Comparison of ENCODE assay signal across 8 mouse cellular contexts in the genomic region with DNA sequence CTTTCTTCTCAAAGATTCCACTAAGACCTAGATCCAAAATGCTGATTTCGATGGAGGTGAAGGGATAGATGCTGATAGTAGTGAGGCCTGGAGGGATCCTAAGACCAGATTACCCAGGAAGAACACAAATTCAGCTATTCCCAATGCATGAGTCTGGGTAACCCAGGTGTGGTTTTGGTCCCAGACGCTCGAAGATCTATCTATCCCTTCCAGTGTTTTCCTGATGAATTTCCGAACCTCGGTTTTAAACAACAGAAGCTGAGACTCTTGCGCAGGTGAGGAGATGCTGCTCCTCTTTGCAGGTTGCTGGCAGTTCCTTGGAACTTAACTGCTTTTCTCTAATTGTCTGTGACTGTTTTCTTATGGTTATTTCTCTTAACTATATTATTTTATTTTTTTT. TPM values are rescaled to one million over a fixed set of nuclear protein-coding genes. Genes with fewer than 3 reads are reported as not detected.
A peak's percentile ranks its signal among the peaks of the same experiment; 100 is the strongest.
DNase-seq lines count a peak whose midpoint lies in the region; ATAC-seq and TF ChIP-seq lines count a peak whose summit lies in the region.

No protein-coding gene starts in this region.

- H3K36me3 ChIP-seq in heart, embryonic 14.5 days (ENCODE audit: control insufficient read depth, insufficient read depth, low read length), result peaks cover 24% of the 10 kb centered on the region
- peaks cover 37% of the 10 kb centered on the region for H3K36me3 ChIP-seq in G1E (replicated peaks)
- H3K36me3 ChIP-seq in hindbrain, embryonic 11.5 days (ENCODE audit: control insufficient read depth, insufficient read depth, low read length), result no peaks in the 10 kb centered on the region
- H3K36me3 ChIP-seq in midbrain, embryonic 11.5 days (ENCODE audit: control insufficient read depth, insufficient read depth, low read length), result peaks cover 4% of the 10 kb centered on the region; the same call in 1 of the 2 replicates

- DNase-seq in heart, postnatal 4 days, result no peak
- DNase-seq in G1E (ENCODE audit: low spot score), result no peak
- no peak for DNase-seq in hindbrain, embryonic 11.5 days (ENCODE audit: low spot score)
- DNase-seq in midbrain, embryonic 11.5 days (ENCODE audit: low spot score, missing footprints), result peak; percentile 87
- DNase-seq in layer of hippocampus, postnatal 25 days (ENCODE audit: extremely low spot score in 1 of 2, low spot score in 1 of 2), result no peak
- no peak for DNase-seq in Muller cell, postnatal 12 days (ENCODE audit: inconsistent ontology term)

- H3K4me3 ChIP-seq in heart, embryonic 14.5 days (ENCODE audit: control insufficient read depth in 1 of 2, insufficient read depth in 1 of 2, low read depth in 1 of 2, low read length in 2 of 2), result peak overlapping the region; percentile 90 to 94
- peak overlapping the region; percentile 89 for H3K4me3 ChIP-seq in G1E (ENCODE audit: low read depth, low read length)
- peak overlapping the region; percentile 98 for H3K4me3 ChIP-seq in hindbrain, embryonic 11.5 days (ENCODE audit: low read depth, low read length)
- H3K4me3 ChIP-seq in midbrain, embryonic 11.5 days (ENCODE audit: low read depth, low read length), result peak overlapping the region; percentile 80

- TF ChIP-seq CTCF in G1E (IDR thresholded peaks at IDR 0.05; ENCODE audit: low read depth, low read length), result no peak

- no peaks in the 10 kb centered on the region for H3K27me3 ChIP-seq in heart, embryonic 14.5 days (ENCODE audit: control insufficient read depth, insufficient read depth, low read length)
- H3K27me3 ChIP-seq in G1E (ENCODE audit: insufficient read depth, low read length), result no peaks in the 10 kb centered on the region
- no peaks in the 10 kb centered on the region for H3K27me3 ChIP-seq in hindbrain, embryonic 11.5 days (ENCODE audit: control insufficient read depth, insufficient read depth, low read length)
- no peaks in the 10 kb centered on the region for H3K27me3 ChIP-seq in midbrain, embryonic 11.5 days (ENCODE audit: control insufficient read depth, insufficient read depth, low read length)

- 16% methylated on average over 6 of the region's 6 CpGs for WGBS in heart, embryonic 14.5 days
- 52% methylated on average over 6 of the region's 6 CpGs for WGBS in hindbrain, embryonic 11.5 days
- WGBS in midbrain, embryonic 11.5 days, result 52% methylated on average over 6 of the region's 6 CpGs

- H3K9ac ChIP-seq in heart, embryonic 14.5 days (ENCODE audit: low read length), result peak overlapping the region; percentile 93
- H3K9ac ChIP-seq in hindbrain, embryonic 11.5 days (ENCODE audit: low read depth, low read length), result peak overlapping the region; percentile 90
- H3K9ac ChIP-seq in midbrain, embryonic 11.5 days (ENCODE audit: low read length), result peak overlapping the region; percentile 85

- peak overlapping the region; percentile 89 for H3K4me2 ChIP-seq in heart, embryonic 14.5 days (ENCODE audit: low read length)
- peak overlapping the region; percentile 92 for H3K4me2 ChIP-seq in hindbrain, embryonic 11.5 days (replicated peaks; ENCODE audit: low read depth, low read length)
- peak overlapping the region; percentile 77 for H3K4me2 ChIP-seq in midbrain, embryonic 11.5 days

- peak overlapping the region; percentile 58 to 99 for H3K27ac ChIP-seq in heart, embryonic 14.5 days (replicated peaks in 1 of 2; ENCODE audit: control insufficient read depth in 1 of 2, insufficient read depth in 1 of 2, low read depth in 2 of 2, low read length in 2 of 2)
- H3K27ac ChIP-seq in hindbrain, embryonic 11.5 days (ENCODE audit: low read depth, low read length), result peak overlapping the region; percentile 97; the same call in 1 of the 2 replicates
- no peak overlapping the region for H3K27ac ChIP-seq in midbrain, embryonic 11.5 days (ENCODE audit: low read depth, low read length)

- H3K9me3 ChIP-seq in heart, embryonic 14.5 days (ENCODE audit: control insufficient read depth, low read length), result no peaks in the 10 kb centered on the region
- H3K9me3 ChIP-seq in G1E (replicated peaks), result no peaks in the 10 kb centered on the region
- H3K9me3 ChIP-seq in hindbrain, embryonic 11.5 days (ENCODE audit: control insufficient read depth, low read length), result no peaks in the 10 kb centered on the region
- no peaks in the 10 kb centered on the region for H3K9me3 ChIP-seq in midbrain, embryonic 11.5 days (ENCODE audit: control insufficient read depth, low read length)

- no peak for ATAC-seq in heart, embryonic 14.5 days (ENCODE audit: insufficient number of reproducible peaks, insufficient read depth, low FRiP score, low read depth)
- ATAC-seq in G1E (ENCODE audit: extremely low read depth, insufficient number of reproducible peaks, low FRiP score, poor library complexity, severe bottlenecking), result no peak
- ATAC-seq in hindbrain, embryonic 11.5 days (ENCODE audit: low FRiP score), result no peak
- ATAC-seq in midbrain, embryonic 11.5 days (ENCODE audit: low FRiP score), result no peak
- ATAC-seq in monocyte, adult 5-6 weeks (replicated peaks; ENCODE audit: insufficient number of reproducible peaks, low FRiP score, low TSS enrichment, poor library complexity, severe bottlenecking), result no peak

- H3K4me1 ChIP-seq in heart, embryonic 14.5 days (ENCODE audit: control insufficient read depth in 2 of 2, insufficient read depth in 2 of 2, low read length in 2 of 2), result peaks cover 2 to 27% of the 10 kb centered on the region in 2 experiments
- peaks cover 32% of the 10 kb centered on the region for H3K4me1 ChIP-seq in G1E (ENCODE audit: insufficient read depth, low read depth, low read length)
- peaks cover 7% of the 10 kb centered on the region for H3K4me1 ChIP-seq in hindbrain, embryonic 11.5 days (replicated peaks; ENCODE audit: control insufficient read depth, insufficient read depth, low read length)
- H3K4me1 ChIP-seq in midbrain, embryonic 11.5 days (ENCODE audit: control insufficient read depth, insufficient read depth, low read length), result peaks cover 36% of the 10 kb centered on the region

RNA-seq across cellular contexts. Expression of a gene that starts 1.3 kb away (rescaled TPM):
- 21.8 and 24.3 TPM in 2 replicates for polyA plus RNA-seq in heart, embryonic 14.5 days (2014; fragmentation: Nextera tagmentation; extraction: Ambion mirVana)
- total RNA-seq in heart, postnatal 4 days (2021), result 10 to 100 TPM; 81.8 to 84.6 TPM
- total RNA-seq in G1E (2014; fragmentation: Nextera tagmentation) (38.2 and 43.9 TPM in 2 replicates), G1E (2017) (32.0 and 34.5 TPM in 2 replicates)
- polyA plus RNA-seq in G1E (2012), result 7.8 and 8.9 TPM in 2 replicates
- 12.7 and 17.9 TPM in 2 replicates for polyA plus RNA-seq in hindbrain, embryonic 11.5 days (2014; fragmentation: Nextera tagmentation; extraction: Ambion mirVana)
- polyA plus RNA-seq in midbrain, embryonic 11.5 days (2014; fragmentation: Nextera tagmentation; extraction: Ambion mirVana), result 12.8 and 13.7 TPM in 2 replicates
- 100 to 1,000 TPM; 253 to 270 TPM for total RNA-seq in layer of hippocampus, postnatal 25 days (2021)
- 67.4 to 82.3 TPM (median 75.6 TPM) in 3 replicates for total RNA-seq in monocyte, adult 5-6 weeks (2017)

RNA-seq across cellular contexts. Expression of a gene that starts 30.1 kb away (rescaled TPM):
- 377 and 424 TPM in 2 replicates for polyA plus RNA-seq in heart, embryonic 14.5 days (2014; fragmentation: Nextera tagmentation; extraction: Ambion mirVana)
- total RNA-seq in heart, postnatal 4 days (2021), result 100 to 1,000 TPM; 125 to 126 TPM
- 53.2 and 62.9 TPM in 2 replicates for total RNA-seq in G1E (2014; fragmentation: Nextera tagmentation)
- 77.3 and 92.1 TPM in 2 replicates for total RNA-seq in G1E (2017)
- polyA plus RNA-seq in G1E (2012), result 68.1 and 97.5 TPM in 2 replicates
- polyA plus RNA-seq in hindbrain, embryonic 11.5 days (2014; fragmentation: Nextera tagmentation; extraction: Ambion mirVana), result 784 and 787 TPM in 2 replicates
- polyA plus RNA-seq in midbrain, embryonic 11.5 days (2014; fragmentation: Nextera tagmentation; extraction: Ambion mirVana), result 966 and 1,015 TPM in 2 replicates
- total RNA-seq in layer of hippocampus, postnatal 25 days (2021), result 10 to 100 TPM; 40.9 to 42.0 TPM
- 31.2 to 51.6 TPM (median 37.9 TPM) in 3 replicates for total RNA-seq in monocyte, adult 5-6 weeks (2017)

RNA-seq across cellular contexts. Expression of a gene that starts 46.4 kb away (rescaled TPM):
- polyA plus RNA-seq in heart, embryonic 14.5 days (2014; fragmentation: Nextera tagmentation; extraction: Ambion mirVana), result 0.59 and 0.77 TPM in 2 replicates
- total RNA-seq in heart, postnatal 4 days (2021), result 1 to 10 TPM; 1.2 to 1.4 TPM
- 48.5 and 56.5 TPM in 2 replicates for total RNA-seq in G1E (2014; fragmentation: Nextera tagmentation)
- 69.2 and 74.5 TPM in 2 replicates for total RNA-seq in G1E (2017)
- 71.8 and 78.8 TPM in 2 replicates for polyA plus RNA-seq in G1E (2012)
- 0.43 and 0.53 TPM in 2 replicates for polyA plus RNA-seq in hindbrain, embryonic 11.5 days (2014; fragmentation: Nextera tagmentation; extraction: Ambion mirVana)
- polyA plus RNA-seq in midbrain, embryonic 11.5 days (2014; fragmentation: Nextera tagmentation; extraction: Ambion mirVana), result 0.46 and 0.92 TPM in 2 replicates
- under 1 TPM; 0.20 to 0.47 TPM for total RNA-seq in layer of hippocampus, postnatal 25 days (2021)
- total RNA-seq in monocyte, adult 5-6 weeks (2017), result 572 to 636 TPM (median 611 TPM) in 3 replicates

RNA-seq across cellular contexts. Expression of a gene that starts 59.1 kb away (rescaled TPM):
- polyA plus RNA-seq in heart, embryonic 14.5 days (2014; fragmentation: Nextera tagmentation; extraction: Ambion mirVana), result 4,253 and 4,441 TPM in 2 replicates
- total RNA-seq in heart, postnatal 4 days (2021), result 1,000 to 10,000 TPM; 1,521 to 1,568 TPM
- total RNA-seq in G1E (2014; fragmentation: Nextera tagmentation), result 1,642 and 2,027 TPM in 2 replicates
- total RNA-seq in G1E (2017), result 3,073 and 3,673 TPM in 2 replicates
- 182 and 196 TPM in 2 replicates for polyA plus RNA-seq in G1E (2012)
- polyA plus RNA-seq in hindbrain, embryonic 11.5 days (2014; fragmentation: Nextera tagmentation; extraction: Ambion mirVana), result 5,018 and 5,123 TPM in 2 replicates
- 5,393 and 5,428 TPM in 2 replicates for polyA plus RNA-seq in midbrain, embryonic 11.5 days (2014; fragmentation: Nextera tagmentation; extraction: Ambion mirVana)
- total RNA-seq in layer of hippocampus, postnatal 25 days (2021), result 1,000 to 10,000 TPM; 1,673 to 1,893 TPM
- 917 to 1,280 TPM (median 1,115 TPM) in 3 replicates for total RNA-seq in monocyte, adult 5-6 weeks (2017)

Comparison
In these comparisons a context has a peak if more than half of its experiments do, and no peak if none do; other contexts are left out.
1. RNA of a gene that starts 46.4 kb away (total RNA-seq): 572 to 636 TPM in monocyte, adult 5-6 weeks and 48.5 to 74.5 TPM in G1E; 1.2 to 1.4 TPM in heart, postnatal 4 days and 0.20 to 0.47 TPM in layer of hippocampus, postnatal 25 days; every median in the first group is over 10 times any median in the second.
2. Peak in every context shown above with its lines, with median percentiles within 50 percentile points of each other: H3K4me2 ChIP-seq, H3K4me3 ChIP-seq and H3K9ac ChIP-seq.